33 mouse cellular contexts compared by ENCODE assay signal in the genomic region with DNA sequence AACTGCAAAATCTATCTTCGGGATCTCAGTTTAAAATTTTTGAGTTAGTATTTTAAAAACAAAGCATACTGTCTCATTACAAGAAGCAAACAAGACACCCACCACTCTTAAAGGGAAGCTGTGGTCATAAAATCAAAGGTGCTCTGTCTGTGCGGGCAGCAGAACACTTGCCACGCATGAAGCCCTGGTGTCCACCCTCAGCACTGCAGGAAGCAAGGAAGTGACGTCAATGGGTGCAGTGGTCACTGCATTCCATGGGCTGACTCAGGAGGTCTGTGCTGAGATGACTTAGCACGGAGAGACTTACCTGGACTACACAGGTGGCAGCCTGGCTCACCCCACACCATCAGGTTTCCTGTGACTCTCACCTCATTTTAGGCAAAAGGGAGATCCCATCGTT. TPM values are rescaled to one million over a fixed set of nuclear protein-coding genes. Genes with fewer than 3 reads are reported as not detected.
"Had no signal": no experiment of that assay in that cellular context is flagged by ENCODE, and none has a peak within 500 bp of the region (broad histone marks: within the 10 kb centered on the region; RNA-seq: fewer than 3 reads in every experiment).

No protein-coding gene starts in this region.

- H3K4me2 ChIP-seq: heart, embryonic 11.5 days; heart, embryonic 13.5 days; heart, embryonic 15.5 days; hindbrain, embryonic 13.5 days; hindbrain, embryonic 15.5 days; kidney, embryonic 15.5 days; limb, embryonic 13.5 days; limb, embryonic 15.5 days; liver, embryonic 12.5 days had no signal

- H3K9me3 ChIP-seq: heart, embryonic 13.5 days; heart, embryonic 15.5 days; hindbrain, embryonic 13.5 days; hindbrain, embryonic 15.5 days; kidney, embryonic 15.5 days; limb, embryonic 13.5 days; limb, embryonic 15.5 days; liver, embryonic 12.5 days had no signal

- H3K4me3 ChIP-seq: gastrocnemius, adult 2 months; heart, embryonic 13.5 days; heart, embryonic 15.5 days; hindbrain, embryonic 13.5 days; hindbrain, embryonic 15.5 days; kidney, embryonic 15.5 days; layer of hippocampus, adult 2 months; limb, embryonic 13.5 days; limb, embryonic 15.5 days; liver, embryonic 12.5 days had no signal

- H3K9ac ChIP-seq: heart, embryonic 13.5 days; heart, embryonic 15.5 days; hindbrain, embryonic 13.5 days; hindbrain, embryonic 15.5 days; kidney, embryonic 15.5 days; limb, embryonic 13.5 days; limb, embryonic 15.5 days; liver, embryonic 12.5 days had no signal

- H3K27ac ChIP-seq: gastrocnemius, adult 2 months; heart, embryonic 13.5 days; heart, embryonic 15.5 days; hindbrain, embryonic 13.5 days; hindbrain, embryonic 15.5 days; hindbrain, postnatal 0 days; kidney, embryonic 15.5 days; kidney, postnatal 0 days; layer of hippocampus, adult 2 months; limb, embryonic 13.5 days; limb, embryonic 15.5 days; liver, embryonic 12.5 days had no signal

- H3K27me3 ChIP-seq: heart, embryonic 13.5 days; heart, embryonic 15.5 days; hindbrain, embryonic 13.5 days; hindbrain, embryonic 15.5 days; kidney, embryonic 15.5 days; limb, embryonic 13.5 days; limb, embryonic 15.5 days; liver, embryonic 12.5 days had no signal

- H3K4me1 ChIP-seq: heart, embryonic 13.5 days; heart, embryonic 15.5 days; hindbrain, embryonic 15.5 days; limb, embryonic 13.5 days had no signal

- H3K36me3 ChIP-seq: heart, embryonic 13.5 days; heart, embryonic 15.5 days; hindbrain, embryonic 13.5 days; hindbrain, embryonic 15.5 days; kidney, embryonic 15.5 days; limb, embryonic 13.5 days; limb, embryonic 15.5 days; liver, embryonic 12.5 days had no signal

- ATAC-seq: hindbrain, postnatal 0 days; intestine, embryonic 16.5 days; liver, embryonic 12.5 days had no signal

- DNase-seq: gastrocnemius, adult 2 months; gastrocnemius, postnatal 10 days; gastrocnemius, postnatal 25 days; heart, adult 18-20 months; heart, postnatal 14 days; heart, postnatal 36 days; kidney, adult 11 months; kidney, adult 2 months; kidney, adult 9 months; kidney, postnatal 14 days; kidney, postnatal 4 days; layer of hippocampus, postnatal 36 days; left cerebral cortex, postnatal 4 days had no signal

RNA-seq across cellular contexts. Expression of gene 1700125H20Rik, which starts 7.6 kb away (rescaled TPM):
- total RNA-seq: gastrocnemius, adult 2 months; gastrocnemius, postnatal 10 days; gastrocnemius, postnatal 25 days; heart, adult 18-20 months; heart, adult 8-10 months; heart, postnatal 14 days; heart, postnatal 36 days; hematopoietic stem cell, adult 5-6 weeks; hindbrain, postnatal 0 days; layer of hippocampus, postnatal 36 days; left cerebral cortex, adult 18-20 months; left cerebral cortex, adult 8-10 months; liver, adult 2 months had no signal
- polyA plus RNA-seq: frontal cortex, adult 2 months; heart, embryonic 11.5 days; heart, embryonic 15.5 days; intestine, embryonic 14.5 days; intestine, embryonic 16.5 days; kidney, adult 2 months; liver, adult 2 months; liver, embryonic 12.5 days had no signal
